Mouse (Mus musculus) hindbrain, embryonic 11.5 days (tissue): ENCODE measurements around the gene Nfkb2. TPM values are rescaled to one million over a fixed set of nuclear protein-coding genes. Genes with fewer than 3 reads are reported as not detected.

Experiments
- ATAC-seq: fragments of 200-750 bp; cut with Nextera tagmentation; 2 replicates; pipeline ENCODE4 v1.8.0; 2017; ENCODE audit warnings: mild to moderate bottlenecking, moderate TSS enrichment, moderate library complexity; ENCODE audit not compliant: low FRiP score
- DNase-seq: peaks from one replicate; pipeline ENCODE4 v3.0.0-alpha.2; 2015; ENCODE audit warnings: low spot score
- H3K27ac ChIP-seq: fragments of 300-500 bp; sonication (generic); 2 replicates; pipeline ENCODE4 v1.5.1; 2014; ENCODE audit warnings: mild to moderate bottlenecking, low read depth, low read length
- H3K27me3 ChIP-seq: fragments of 300-500 bp; sonication (generic); 2 replicates; pipeline ENCODE4 v1.6.1; 2014; ENCODE audit warnings: mild to moderate bottlenecking, low read length, moderate library complexity, mixed read lengths; ENCODE audit not compliant: control insufficient read depth, insufficient read depth
- H3K36me3 ChIP-seq: fragments of 300-500 bp; sonication (generic); 2 replicates; pipeline ENCODE4 v1.6.1; 2014; ENCODE audit warnings: mild to moderate bottlenecking, low read length, moderate library complexity, mixed read lengths; ENCODE audit not compliant: control insufficient read depth, insufficient read depth
- H3K4me1 ChIP-seq: fragments of 300-500 bp; sonication (generic); replicated peaks from 2 replicates; pipeline ENCODE4 v1.6.1; 2014; ENCODE audit warnings: low read length, mixed read lengths; ENCODE audit not compliant: control insufficient read depth, insufficient read depth
- H3K4me2 ChIP-seq: fragments of 300-500 bp; sonication (generic); replicated peaks from 2 replicates; pipeline ENCODE4 v1.6.1; 2014; ENCODE audit warnings: mild to moderate bottlenecking, low read depth, low read length
- H3K4me3 ChIP-seq: fragments of 300-500 bp; sonication (generic); 2 replicates; pipeline ENCODE4 v1.5.1; 2014; ENCODE audit warnings: low read depth, low read length
- H3K9ac ChIP-seq: fragments of 300-500 bp; sonication (generic); 2 replicates; pipeline ENCODE4 v1.6.1; 2014; ENCODE audit warnings: low read depth, low read length
- H3K9me3 ChIP-seq: fragments of 300-500 bp; sonication (generic); 2 replicates; pipeline ENCODE4 v1.6.1; 2016; ENCODE audit warnings: low read length; ENCODE audit not compliant: control insufficient read depth
- WGBS: fragments of 180-500 bp; shearing (Covaris S2); extraction: QIAGEN DNeasy Blood & Tissue Kit; methylation state at CpG from one replicate; pipeline ENCODE4 v1.1.7; 2014; 5-methylcytosine and 5-hydroxymethylcytosine counted together
- microRNA counts: library from miRNA; unstranded; fragments of <30 nt; microRNA quantifications from one replicate; lab custom pipeline; 2015
- polyA plus RNA-seq: library from polyadenylated mRNA; unstranded; fragments of >200 nt; fragmentation: Nextera tagmentation; extraction: Ambion mirVana; gene quantifications from 2 replicates; pipeline ENCODE4 v1.2.1, GENCODE M21; 2014

Gene Nfkb2
- polyA plus RNA-seq, 1 experiment from 2014 or later: 4.6 TPM

GRCm38 (mm10) chr19:46356701-46357138 is 52.6 kb downstream of the Nfkb2 start:
- H3K9me3 ChIP-seq: no peaks in the 10 kb centered on the region
- peaks cover 14% of the 10 kb centered on the region; the same call in 1 of the 2 replicates for H3K27me3 ChIP-seq
- ATAC-seq (peak; percentile 73), DNase-seq (peak; percentile 88)
- peak overlapping the region; percentile 52 for H3K4me2 ChIP-seq
- no peaks in the 10 kb centered on the region for H3K4me1 ChIP-seq
- no peak overlapping the region for H3K27ac ChIP-seq
- H3K36me3 ChIP-seq: no peaks in the 10 kb centered on the region
- peak overlapping the region; percentile 42; the same call in 1 of the 2 replicates for H3K9ac ChIP-seq
- 0% methylated on average over 29 of the region's 29 CpGs for WGBS
- H3K4me3 ChIP-seq: peak overlapping the region; percentile 36

- H3K36me3 ChIP-seq: no peaks in the 10 kb centered on the region
- 20% methylated on average over 25 of the region's 25 CpGs for WGBS
- H3K4me2 ChIP-seq: peak overlapping the region; percentile 52
- peaks cover 14% of the 10 kb centered on the region; the same call in 1 of the 2 replicates for H3K27me3 ChIP-seq
- no peak overlapping the region for H3K27ac ChIP-seq
- no peak overlapping the region; the same call in 1 of the 2 replicates for H3K9ac ChIP-seq
- no peaks in the 10 kb centered on the region for H3K4me1 ChIP-seq
- peak overlapping the region; percentile 36; the same call in 1 of the 2 replicates for H3K4me3 ChIP-seq
- no peaks in the 10 kb centered on the region for H3K9me3 ChIP-seq
- ATAC-seq (no peak), DNase-seq (peak; percentile 21)
Observed at GRCm38 (mm10) chr19:46357344-46358280, 53.5 kb downstream of the Nfkb2 start.

- Histone ChIP-seq H3K4me1 (no peaks in the 10 kb centered on the region), H3K4me3 (no peak overlapping the region)
- WGBS: 50% methylated on average over 4 of the region's 4 CpGs
Observed at GRCm38 (mm10) chr19:46358381-46358780, 54.3 kb downstream of the Nfkb2 start.

More at GRCm38 (mm10) chr19:46358381-46358780, 54.3 kb downstream of the Nfkb2 start:
- ATAC-seq (no peak), DNase-seq (no peak)
- Histone ChIP-seq H3K27ac (no peak overlapping the region), H3K36me3 (no peaks in the 10 kb centered on the region), H3K27me3 (peaks cover 14% of the 10 kb centered on the region; the same call in 1 of the 2 replicates), H3K9me3 (no peaks in the 10 kb centered on the region), H3K9ac (no peak overlapping the region), H3K4me2 (no peak overlapping the region)

MicroRNAs encoded within 50 kb of the gene (microRNA counts, 519-probe panel; counts per million panel counts)
- not detected for microRNA mmu-miR-146b (lab: Ali Mortazavi, UCI)

Other genes with a start within 250 kb of the Nfkb2 start
- gene Nolc1, start 228.5 kb upstream of the Nfkb2 start, polyA plus RNA-seq: 102 and 103 TPM in 2 replicates
- not detected in 2 replicates for gene Elovl3, start 172.4 kb upstream of the Nfkb2 start, polyA plus RNA-seq
- gene Pitx3, start 156.0 kb upstream of the Nfkb2 start, polyA plus RNA-seq: 0.65 and 0.88 TPM in 2 replicates
- 43.8 and 63.0 TPM in 2 replicates for gene Gbf1, start 151.8 kb upstream of the Nfkb2 start, polyA plus RNA-seq
- gene Psd, start 22.8 kb downstream of the Nfkb2 start, polyA plus RNA-seq: 10.0 and 11.9 TPM in 2 replicates
- gene Fbxl15, start 23.9 kb downstream of the Nfkb2 start, polyA plus RNA-seq: 26.3 and 27.1 TPM in 2 replicates
- gene Cuedc2, start 34.4 kb downstream of the Nfkb2 start, polyA plus RNA-seq: 252 and 260 TPM in 2 replicates
- gene Mfsd13a, start 36.8 kb downstream of the Nfkb2 start, polyA plus RNA-seq: 4.4 and 6.9 TPM in 2 replicates
- 1.7 TPM in 2 replicates for gene 2310034G01Rik, start 46.0 kb downstream of the Nfkb2 start, polyA plus RNA-seq
- 223 and 250 TPM in 2 replicates for gene Actr1a, start 91.4 kb downstream of the Nfkb2 start, polyA plus RNA-seq
- 31.9 and 33.2 TPM in 2 replicates for gene Sufu, start 92.6 kb downstream of the Nfkb2 start, polyA plus RNA-seq
- 28.4 and 30.6 TPM in 2 replicates for gene Trim8, start 197.4 kb downstream of the Nfkb2 start, polyA plus RNA-seq